Mouse (Mus musculus) ES-Bruce4 (cell line): Measurements from ENCODE around the gene Nab2.

Experiments used
- CTCF ChIP-seq: IDR thresholded peaks from one replicate; pipeline ENCODE4 v1.8.1; 2011; ENCODE audit warnings: low read depth, low read length
- POLR2A ChIP-seq: IDR thresholded peaks from one replicate; pipeline ENCODE4 v1.8.1; 2011; ENCODE audit warnings: low read length; ENCODE audit not compliant: insufficient read depth

DNA sequence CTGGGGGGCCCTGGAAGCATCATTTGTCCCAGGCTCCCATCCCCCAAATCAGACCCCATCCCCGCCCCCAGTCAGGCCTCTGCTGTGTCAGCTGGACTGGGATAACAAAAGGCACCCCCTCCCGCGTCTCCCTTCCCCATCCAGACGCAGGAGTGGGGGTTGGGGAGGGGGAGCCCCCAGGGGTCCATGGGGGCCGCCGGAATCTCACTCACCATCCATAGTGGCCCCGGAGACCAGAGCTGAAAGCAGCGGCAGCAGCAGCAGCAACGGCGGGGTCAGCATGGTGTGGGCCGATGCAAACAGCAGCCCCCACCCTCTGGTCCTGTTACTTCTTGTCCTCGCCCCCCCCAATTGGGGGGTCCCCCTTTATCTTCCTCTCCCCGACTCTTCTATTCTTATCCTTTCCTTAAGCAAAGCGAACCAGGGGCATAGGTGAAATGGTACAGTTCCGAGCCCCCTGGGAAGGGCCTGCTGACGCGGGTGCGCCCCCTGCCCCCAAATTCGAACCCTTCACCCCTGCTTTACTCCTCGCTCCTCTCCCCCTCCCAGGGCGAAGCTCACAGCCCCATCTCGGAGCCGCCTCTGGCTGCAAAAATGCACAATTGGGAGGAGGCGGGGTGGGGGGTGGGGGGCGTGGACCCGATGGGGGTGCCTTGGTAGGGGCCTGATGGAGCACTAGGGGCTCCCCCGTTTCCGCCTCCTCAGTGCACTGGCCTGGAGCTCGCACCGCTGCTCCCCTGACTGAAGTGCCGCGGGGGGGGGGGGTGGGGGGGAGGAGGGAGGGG is 47.8 kb downstream of the Nab2 start, which contains the start of gene Lrp1:
- no peak for TF ChIP-seq CTCF
- TF ChIP-seq POLR2A, result no peak
